Mouse (Mus musculus) layer of hippocampus, postnatal 14 days (tissue): Measurements from ENCODE around the gene Slc16a3. TPM values are rescaled to one million over a fixed set of nuclear protein-coding genes. Genes with fewer than 3 reads are reported as not detected.
A peak's percentile ranks its signal among the peaks of the same experiment; 100 is the strongest.

Experiments
- DNase-seq, 2 experiments: peaks; one replicate each; pipeline ENCODE4 v3.0.0; 2021 to 2022; ENCODE audit warnings: low spot score in 2 of 2, mixed read lengths in 1 of 2
- long read RNA-seq, 2 experiments: library from polyadenylated mRNA; stranded (forward); transcript quantifications; one replicate each; pipeline ENCODE4 v2.0.0; 2021
- total RNA-seq, 2 experiments: library from RNA; stranded (reverse); gene quantifications; 2 replicates each; pipeline ENCODE4 v1.2.3; 2021

The Slc16a3 gene
- 1 to 10 TPM; 2.1 to 3.3 TPM for total RNA-seq
- long read RNA-seq, experiment 1, full-length matches to known transcripts: 3 of 3 reads
- long read RNA-seq, experiment 1, partial matches to known transcripts: 0 of 3 reads
- long read RNA-seq, experiment 1, other reads (novel, unspliced or antisense): 0 of 3 reads
- long read RNA-seq, experiment 2, full-length matches to known transcripts: 3 of 4 reads
- long read RNA-seq, experiment 2, partial matches to known transcripts: 1 of 4 reads
- long read RNA-seq, experiment 2, other reads (novel, unspliced or antisense): 0 of 4 reads

GRCm38 (mm10) chr11:120948328-120948727 is at the start of gene Slc16a3:
Gene Slc16a3 (plus strand): TSS chr11:120948480.
- no peak for DNase-seq

- no peak for DNase-seq
Measured at GRCm38 (mm10) chr11:120900276-120901244, 47.7 kb upstream of the Slc16a3 start.

- DNase-seq: no peak
Measured at GRCm38 (mm10) chr11:120901729-120902486, 46.4 kb upstream of the Slc16a3 start.

- no peak for DNase-seq
Measured at GRCm38 (mm10) chr11:120902487-120903142, 45.7 kb upstream of the Slc16a3 start.

GRCm38 (mm10) chr11:120903159-120903850 is 45.0 kb upstream of the Slc16a3 start:
- DNase-seq: no peak

GRCm38 (mm10) chr11:120904561-120904960 is 43.7 kb upstream of the Slc16a3 start:
- no peak for DNase-seq

- peak; percentile 66 to 74 for DNase-seq
Measured at GRCm38 (mm10) chr11:120905430-120905873, 42.8 kb upstream of the Slc16a3 start.

GRCm38 (mm10) chr11:120913796-120914195 is 34.5 kb upstream of the Slc16a3 start:
- DNase-seq: no peak

GRCm38 (mm10) chr11:120916477-120916876 is 31.8 kb upstream of the Slc16a3 start:
- DNase-seq: no peak

GRCm38 (mm10) chr11:120917756-120918155 is 30.5 kb upstream of the Slc16a3 start:
- DNase-seq: no peak

- no peak for DNase-seq
Measured at GRCm38 (mm10) chr11:120922528-120922927, 25.8 kb upstream of the Slc16a3 start.

GRCm38 (mm10) chr11:120928468-120928867 is 19.8 kb upstream of the Slc16a3 start:
- DNase-seq: no peak

GRCm38 (mm10) chr11:120931479-120931878 is 16.8 kb upstream of the Slc16a3 start:
- no peak for DNase-seq

- DNase-seq: peak; percentile 93
Measured at GRCm38 (mm10) chr11:120932564-120933398, 15.5 kb upstream of the Slc16a3 start, which contains the start of gene Ccdc57. Gene Ccdc57 (minus strand): TSS chr11:120932872.

GRCm38 (mm10) chr11:120937976-120938375 is 10.3 kb upstream of the Slc16a3 start:
- DNase-seq: no peak

- DNase-seq: no peak
Measured at GRCm38 (mm10) chr11:120938795-120939194, 9.5 kb upstream of the Slc16a3 start.

GRCm38 (mm10) chr11:120939712-120940341 is 8.5 kb upstream of the Slc16a3 start:
- no peak for DNase-seq

- no peak for DNase-seq
Measured at GRCm38 (mm10) chr11:120940959-120941358, 7.3 kb upstream of the Slc16a3 start.

GRCm38 (mm10) chr11:120945266-120945665 is 3.0 kb upstream of the Slc16a3 start:
- DNase-seq: no peak
